Mouse (Mus musculus): ENCODE measurements at regions not wholly inside any gene's neighbourhood (a gene's known extent, or its start where the extent isn't known, plus 50 kb on each side); places are given as distances from the start of the nearest gene placed in this dataset.

DNA sequence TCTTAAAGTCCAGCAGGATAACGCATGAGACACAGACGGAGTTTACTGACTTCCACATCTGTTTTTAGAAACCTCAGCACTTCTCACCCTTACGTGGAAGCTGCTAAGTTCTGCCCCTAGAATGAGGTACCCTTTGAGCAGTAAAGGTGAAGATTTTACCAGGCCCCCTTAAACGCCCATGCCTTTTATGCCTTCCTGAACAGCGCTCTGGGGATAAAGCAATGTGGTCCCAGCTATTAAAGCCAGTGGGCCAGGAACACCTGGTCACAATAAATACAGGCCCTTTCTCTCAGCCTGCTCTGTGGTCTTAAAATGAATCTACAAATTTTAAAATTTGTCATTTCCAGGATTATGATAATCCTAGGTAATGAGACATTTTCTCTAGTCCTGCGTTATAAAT is 57.9 kb downstream of the Llph start:
- no peak for TF ChIP-seq CTCF (IDR thresholded peaks at IDR 0.05; ENCODE audit: insufficient read depth, low read length)
- no peak for TF ChIP-seq POLR2A (IDR thresholded peaks at IDR 0.05; ENCODE audit: borderline replicate concordance, extremely low read depth, low read depth, low read length)

All from lung, adult 2 months (tissue).